26 mouse cellular contexts compared by ENCODE assay signal in genomic region chr8:117667349-117668124, GRCm38 (mm10). TPM values are rescaled to one million over a fixed set of nuclear protein-coding genes. Genes with fewer than 3 reads are reported as not detected.
"Had no signal": no experiment of that assay in that cellular context is flagged by ENCODE, and none has a peak within 500 bp of the region (broad histone marks: within the 10 kb centered on the region; RNA-seq: fewer than 3 reads in every experiment).

No protein-coding gene starts in this region.

- H3K36me3 ChIP-seq: liver, embryonic 13.5 days had no signal

- H3K4me3 ChIP-seq: limb, embryonic 13.5 days; liver, embryonic 13.5 days; stomach, embryonic 15.5 days had no signal

- H3K9me3 ChIP-seq: limb, embryonic 13.5 days; liver, embryonic 13.5 days; stomach, embryonic 15.5 days had no signal

- H3K9ac ChIP-seq: limb, embryonic 13.5 days; liver, embryonic 13.5 days; stomach, embryonic 15.5 days had no signal

- DNase-seq: kidney, adult 18-20 months; kidney, adult 9 months; kidney, postnatal 14 days; kidney, postnatal 4 days; left cerebral cortex, postnatal 4 days; liver, embryonic 13.5 days; lung, adult 2 months; lung, postnatal 14 days; lung, postnatal 4 days; midbrain, embryonic 14.5 days; right cerebral cortex, adult 18-20 months; right cerebral cortex, postnatal 14 days; right cerebral cortex, postnatal 4 days; thymus, adult 18-20 months; thymus, postnatal 36 days had no signal

- H3K27me3 ChIP-seq: stomach, embryonic 15.5 days had no signal

- H3K4me1 ChIP-seq: stomach, embryonic 15.5 days had no signal

- H3K27ac ChIP-seq: limb, embryonic 13.5 days; liver, embryonic 13.5 days; stomach, embryonic 15.5 days had no signal

- H3K4me2 ChIP-seq: limb, embryonic 13.5 days; liver, embryonic 13.5 days; midbrain, embryonic 11.5 days; stomach, embryonic 15.5 days had no signal

- ATAC-seq: inflammation-experienced regulatory T-cells, adult 6 months had no signal

RNA-seq across cellular contexts. Expression of gene Hsd17b2, which starts 34.2 kb away (rescaled TPM):
- total RNA-seq: layer of hippocampus, postnatal 14 days; left cerebral cortex, adult 8-10 months; left cerebral cortex, postnatal 4 days; megakaryocyte progenitor cell, adult 5-6 weeks; megakaryocyte-erythroid progenitor cell, adult 5-6 weeks; midbrain, postnatal 0 days had no signal
- polyA plus RNA-seq: limb, embryonic 13.5 days; lung, embryonic 16.5 days; midbrain, embryonic 11.5 days; midbrain, embryonic 14.5 days; neural tube, embryonic 11.5 days had no signal
